Mouse (Mus musculus) cerebral cortex, adult 2 months (tissue): ENCODE data around the gene Elk4.

ENCODE experiments used
- WGBS: fragments of 180-500 bp; shearing (Covaris S2); methylation state at CpG from one replicate; pipeline ENCODE4 v1.1.7; 2018; 5-methylcytosine and 5-hydroxymethylcytosine counted together

The Elk4 gene

GRCm38 (mm10) chr1:132016691-132017090 is 9.3 kb downstream of the Elk4 start:
- WGBS = 95% methylated on average over 1 of the region's 1 CpGs

GRCm38 (mm10) chr1:132019876-132020275 is 12.5 kb downstream of the Elk4 start:
- 93% methylated on average over 7 of the region's 7 CpGs for WGBS

- 95% methylated on average over 3 of the region's 3 CpGs for WGBS
These were observed 14.7 kb downstream of the Elk4 start for GRCm38 (mm10) chr1:132022107-132022506.

- 54% methylated on average over 11 of the region's 11 CpGs for WGBS
These were observed 19.7 kb downstream of the Elk4 start for GRCm38 (mm10) chr1:132026925-132027646.

- WGBS = 85% methylated on average over 5 of the region's 5 CpGs
These were observed 20.6 kb downstream of the Elk4 start for GRCm38 (mm10) chr1:132027978-132028377.

GRCm38 (mm10) chr1:132028413-132028812 is 21.0 kb downstream of the Elk4 start:
- WGBS = 82% methylated on average over 9 of the region's 9 CpGs

GRCm38 (mm10) chr1:132030574-132030973 is 23.2 kb downstream of the Elk4 start:
- WGBS = 79% methylated on average over 2 of the region's 2 CpGs

- 53% methylated on average over 7 of the region's 7 CpGs for WGBS
These were observed 24.8 kb downstream of the Elk4 start for GRCm38 (mm10) chr1:132032172-132032571.

- 63% methylated on average over 3 of the region's 3 CpGs for WGBS
These were observed 30.3 kb downstream of the Elk4 start for GRCm38 (mm10) chr1:132037746-132038145.

- 71% methylated on average over 5 of the region's 5 CpGs for WGBS
These were observed 31.3 kb downstream of the Elk4 start for GRCm38 (mm10) chr1:132038753-132039152.

- 40% methylated on average over 9 of the region's 9 CpGs for WGBS
These were observed 32.8 kb downstream of the Elk4 start for GRCm38 (mm10) chr1:132040201-132040621.

- WGBS = 44% methylated on average over 4 of the region's 4 CpGs
These were observed 36.4 kb downstream of the Elk4 start for GRCm38 (mm10) chr1:132043759-132044158.

GRCm38 (mm10) chr1:132046143-132046735 is 38.8 kb downstream of the Elk4 start:
- WGBS = 25% methylated on average over 15 of the region's 15 CpGs

- WGBS = 74% methylated on average over 3 of the region's 3 CpGs
These were observed 44.3 kb downstream of the Elk4 start for GRCm38 (mm10) chr1:132051746-132052145.

GRCm38 (mm10) chr1:132054387-132054786 is 47.0 kb downstream of the Elk4 start:
- WGBS = 83% methylated on average over 3 of the region's 3 CpGs

- WGBS = 84% methylated on average over 7 of the region's 7 CpGs
These were observed 47.8 kb downstream of the Elk4 start for GRCm38 (mm10) chr1:132055054-132055664.

- WGBS = 87% methylated on average over 5 of the region's 5 CpGs
These were observed 51.2 kb downstream of the Elk4 start for GRCm38 (mm10) chr1:132058558-132058957.

- WGBS = 74% methylated on average over 7 of the region's 7 CpGs
These were observed 52.8 kb downstream of the Elk4 start for GRCm38 (mm10) chr1:132060036-132060769.

- WGBS = 87% methylated on average over 6 of the region's 6 CpGs
These were observed 54.5 kb downstream of the Elk4 start for GRCm38 (mm10) chr1:132061750-132062541.

GRCm38 (mm10) chr1:132063096-132063495 is 55.7 kb downstream of the Elk4 start:
- WGBS = 85% methylated on average over 4 of the region's 4 CpGs

- 38% methylated on average over 1 of the region's 1 CpGs for WGBS
These were observed 57.6 kb downstream of the Elk4 start for GRCm38 (mm10) chr1:132065001-132065400.
